Mouse (Mus musculus): ENCODE data around the gene Orm3. TPM values are rescaled to one million over a fixed set of nuclear protein-coding genes. Genes with fewer than 3 reads are reported as not detected.

Orm3 gene
- total and polyA plus RNA-seq, 3 experiments, result 0.30 TPM; not detected in 2

DNA sequence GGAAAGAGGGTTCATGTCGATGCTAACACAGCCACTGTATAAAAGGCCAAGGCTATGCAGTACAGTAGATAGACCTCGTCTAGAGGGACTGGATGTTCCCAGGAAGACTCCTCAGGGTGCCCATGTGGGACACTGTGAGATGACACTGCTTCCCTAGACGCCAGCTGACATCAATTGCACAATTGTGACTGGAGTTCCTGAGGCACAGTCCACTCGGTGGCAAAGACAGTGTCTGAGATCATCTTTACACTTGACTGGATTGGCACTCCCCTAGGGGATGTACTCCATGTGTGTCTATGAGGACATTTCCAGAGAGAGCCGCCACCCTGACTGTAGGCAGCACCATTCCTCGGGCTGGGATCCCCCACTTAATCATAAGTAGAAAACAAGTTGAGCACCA lies 7.4 kb upstream of the Orm3 start:
- in situ Hi-C loops (cut with MboI; ENCODE audit: low pct_ligation_motif_present, low pct_unique_long_range_greater_than_20kb, low sequenced_read_pairs) (no loop called here), dilution Hi-C loops (cut with MboI; ENCODE audit: extremely low pct_ligation_motif_present, extremely low pct_unique_long_range_greater_than_20kb, low sequenced_read_pairs) (no loop called here)
- H3K4me3 ChIP-seq (replicated peaks in 1 of 3; ENCODE audit: low read depth in 2 of 3, low read length in 2 of 3, poor library complexity in 1 of 3), result no peak overlapping the region
- H3K4me2 ChIP-seq (ENCODE audit: insufficient read depth, low read depth, poor library complexity, severe bottlenecking), result no peak overlapping the region
- no peaks in the 10 kb centered on the region for H3K27me3 ChIP-seq (replicated peaks)
- no peak overlapping the region for H3K27ac ChIP-seq (ENCODE audit: insufficient read depth, low read depth)
- H3K79me2 ChIP-seq (replicated peaks; ENCODE audit: control insufficient read depth, extremely low read depth, insufficient read depth, poor library complexity, severe bottlenecking), result no peaks in the 10 kb centered on the region
- no peaks in the 10 kb centered on the region for H3K9me3 ChIP-seq (replicated peaks; ENCODE audit: low read length)
- no peak overlapping the region for H3K9ac ChIP-seq (ENCODE audit: insufficient read depth, low read depth)
- DNase-seq (ENCODE audit: extremely low read depth), result no peak
- H3K36me3 ChIP-seq (replicated peaks in 1 of 2; ENCODE audit: control insufficient read depth in 1 of 2, insufficient read depth in 1 of 2, low read length in 1 of 2), result no peaks in the 10 kb centered on the region
- TF ChIP-seq SIN3A (IDR thresholded peaks at IDR 0.05; ENCODE audit: low read length) (no peak), KAT2A (IDR thresholded peaks at IDR 0.05; ENCODE audit: insufficient replicate concordance, low read length) (no peak), NRF1 (IDR thresholded peaks at IDR 0.05; ENCODE audit: low read depth, low read length) (no peak), NELFE (IDR thresholded peaks at IDR 0.05; ENCODE audit: low read depth, low read length) (no peak), ELF1 (IDR thresholded peaks at IDR 0.05; ENCODE audit: low read depth, low read length) (no peak), TBP (conservative IDR thresholded peaks at IDR 0.05; ENCODE audit: low read depth, low read length) (no peak), CHD1 (IDR thresholded peaks at IDR 0.05; ENCODE audit: low read depth, low read length) (no peak), SMC3 (IDR thresholded peaks at IDR 0.05; ENCODE audit: low read depth, low read length) (no peak), PAX5 (IDR thresholded peaks at IDR 0.05; ENCODE audit: low read length) (no peak), UBTF (IDR thresholded peaks at IDR 0.05; ENCODE audit: low read depth, low read length) (no peak), USF2 (conservative IDR thresholded peaks at IDR 0.05; ENCODE audit: low read depth, low read length) (no peak), ZKSCAN1 (IDR thresholded peaks at IDR 0.05; ENCODE audit: borderline replicate concordance, low read depth, low read length) (no peak), MAX (IDR thresholded peaks at IDR 0.05; ENCODE audit: low read length) (no peak), E2F4 (IDR thresholded peaks at IDR 0.05; ENCODE audit: insufficient replicate concordance, low read depth, low read length) (no peak), TCF12 (IDR thresholded peaks at IDR 0.05; ENCODE audit: low read depth, low read length) (no peak), RAD21 (IDR thresholded peaks at IDR 0.05; ENCODE audit: low read depth, low read length) (no peak)
- peaks cover 12 to 16% of the 10 kb centered on the region in 2 experiments for H3K4me1 ChIP-seq (ENCODE audit: control insufficient read depth in 1 of 2, insufficient read depth in 2 of 2)

DNA sequence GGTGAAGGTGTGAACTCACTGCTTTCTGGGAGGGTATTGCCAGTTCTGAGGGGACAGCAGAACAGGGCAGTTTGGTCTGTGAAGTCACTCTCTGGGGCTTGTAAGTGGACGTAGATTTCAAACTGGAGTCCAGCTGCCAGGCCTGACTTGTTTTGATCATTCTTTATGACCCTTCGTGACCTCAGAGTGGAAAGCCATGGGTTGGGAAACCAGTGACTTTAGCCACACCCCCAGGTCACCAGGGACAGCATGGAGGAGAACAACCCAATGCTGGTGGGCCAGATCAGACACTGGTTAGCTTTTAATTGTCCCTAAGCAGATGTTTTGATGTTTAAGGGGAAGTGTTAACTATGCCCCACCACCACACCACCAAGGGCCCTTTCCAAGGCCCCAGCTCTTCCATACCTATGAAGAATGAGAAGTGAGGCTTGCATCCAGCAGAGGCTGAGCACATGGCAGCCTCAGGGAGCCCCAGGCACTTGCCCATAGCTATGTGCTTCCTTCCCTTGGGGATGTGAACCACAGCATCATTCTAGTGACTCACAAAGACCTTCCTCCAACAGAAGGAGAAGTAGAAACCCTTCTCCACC lies 1.1 kb downstream of the Orm3 start:
- H3K9me3 ChIP-seq (replicated peaks; ENCODE audit: low read length), result no peaks in the 10 kb centered on the region
- in situ Hi-C loops (cut with MboI; ENCODE audit: low pct_ligation_motif_present, low pct_unique_long_range_greater_than_20kb, low sequenced_read_pairs), result loop anchor here (10.0 kb wide), 1 partner anchor 48 kb away; the partner anchor contains the start of gene Akna
- no peaks in the 10 kb centered on the region for H3K79me2 ChIP-seq (replicated peaks; ENCODE audit: control insufficient read depth, extremely low read depth, insufficient read depth, poor library complexity, severe bottlenecking)
- H3K4me2 ChIP-seq (ENCODE audit: insufficient read depth, low read depth, poor library complexity, severe bottlenecking), result no peak overlapping the region
- DNase-seq (ENCODE audit: extremely low read depth), result peak; percentile 34
- no peak overlapping the region for H3K9ac ChIP-seq (ENCODE audit: insufficient read depth, low read depth)
- peaks cover 14 to 27% of the 10 kb centered on the region in 2 experiments for H3K36me3 ChIP-seq (replicated peaks in 1 of 2; ENCODE audit: control insufficient read depth in 1 of 2, insufficient read depth in 1 of 2, low read length in 1 of 2)
- no peak overlapping the region for H3K4me3 ChIP-seq (replicated peaks in 1 of 3; ENCODE audit: low read depth in 2 of 3, low read length in 2 of 3, poor library complexity in 1 of 3)
- H3K27ac ChIP-seq (ENCODE audit: insufficient read depth, low read depth), result no peak overlapping the region
- peaks cover 21 to 26% of the 10 kb centered on the region in 2 experiments for H3K4me1 ChIP-seq (ENCODE audit: control insufficient read depth in 1 of 2, insufficient read depth in 2 of 2)
- dilution Hi-C loops (cut with MboI; ENCODE audit: extremely low pct_ligation_motif_present, extremely low pct_unique_long_range_greater_than_20kb, low sequenced_read_pairs), result no loop called here
- TF ChIP-seq ZNF384 (IDR thresholded peaks at IDR 0.05; ENCODE audit: low read depth, low read length) (no peak), ZKSCAN1 (IDR thresholded peaks at IDR 0.05; ENCODE audit: borderline replicate concordance, low read depth, low read length) (no peak), GABPA (IDR thresholded peaks at IDR 0.05; ENCODE audit: insufficient replicate concordance, low read depth, low read length) (no peak), CHD2 (IDR thresholded peaks at IDR 0.05; ENCODE audit: low read length) (no peak), ZMIZ1 (IDR thresholded peaks at IDR 0.05; ENCODE audit: low read depth, low read length) (no peak), IRF4 (IDR thresholded peaks at IDR 0.05; ENCODE audit: low read depth, low read length) (no peak), TBP (conservative IDR thresholded peaks at IDR 0.05; ENCODE audit: low read depth, low read length) (no peak), UBTF (IDR thresholded peaks at IDR 0.05; ENCODE audit: low read depth, low read length) (no peak), E2F4 (IDR thresholded peaks at IDR 0.05; ENCODE audit: insufficient replicate concordance, low read depth, low read length) (no peak), MAZ (IDR thresholded peaks at IDR 0.05; ENCODE audit: low read depth, low read length) (no peak), HCFC1 (IDR thresholded peaks at IDR 0.05; ENCODE audit: low read depth, low read length) (no peak)
- H3K27me3 ChIP-seq (replicated peaks), result no peaks in the 10 kb centered on the region

All from CH12.LX (cell line).